Mouse (Mus musculus) layer of hippocampus, adult 9-10 months (tissue): ENCODE measurements at regions not wholly inside any gene's neighbourhood (a gene's known extent, or its start where the extent isn't known, plus 50 kb on each side); places are given as distances from the start of the nearest gene placed in this dataset.

ENCODE experiments used
- DNase-seq: peaks from one replicate; pipeline ENCODE4 v3.0.0; 2022; ENCODE audit warnings: low spot score

DNA sequence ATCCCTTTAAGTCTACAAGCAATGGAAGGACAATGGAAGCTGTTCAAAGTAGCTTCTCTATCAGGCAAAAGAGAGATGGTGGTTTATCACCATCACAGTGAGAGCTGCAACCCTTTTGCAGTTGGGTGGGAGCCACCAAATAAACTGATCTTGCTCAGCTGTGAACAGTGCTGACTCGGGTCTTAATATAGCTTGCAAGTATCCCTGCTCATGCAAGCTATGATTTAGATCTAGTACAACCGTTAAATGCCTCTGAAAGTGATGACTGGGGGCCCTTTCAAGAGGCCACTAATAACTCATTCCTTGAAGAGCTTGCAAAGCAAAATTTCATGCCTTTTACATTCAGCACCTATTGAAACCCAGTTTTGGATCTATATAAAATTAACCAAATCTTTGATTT lies 1154.5 kb upstream of the Lrrtm3 start:
- no peak for DNase-seq

DNA sequence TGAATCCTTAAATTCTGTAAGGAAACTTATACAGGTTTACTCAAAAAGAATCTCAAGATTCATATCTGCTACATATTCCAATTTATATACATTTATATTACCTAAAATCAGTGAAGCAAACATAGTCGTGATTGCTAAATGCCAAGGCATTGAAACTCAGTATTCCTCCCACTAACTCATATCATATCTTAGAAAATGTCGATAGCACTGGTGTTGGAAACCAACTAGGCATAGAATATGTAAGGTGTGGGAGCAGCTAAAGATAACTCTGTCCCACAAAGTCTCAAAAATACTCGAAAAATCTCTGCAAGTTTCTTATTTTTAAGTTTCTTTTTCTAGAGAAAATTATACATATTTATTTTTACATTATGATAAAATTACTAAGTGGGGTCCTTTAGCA lies 1134.1 kb upstream of the Lrrtm3 start:
- no peak for DNase-seq

DNA sequence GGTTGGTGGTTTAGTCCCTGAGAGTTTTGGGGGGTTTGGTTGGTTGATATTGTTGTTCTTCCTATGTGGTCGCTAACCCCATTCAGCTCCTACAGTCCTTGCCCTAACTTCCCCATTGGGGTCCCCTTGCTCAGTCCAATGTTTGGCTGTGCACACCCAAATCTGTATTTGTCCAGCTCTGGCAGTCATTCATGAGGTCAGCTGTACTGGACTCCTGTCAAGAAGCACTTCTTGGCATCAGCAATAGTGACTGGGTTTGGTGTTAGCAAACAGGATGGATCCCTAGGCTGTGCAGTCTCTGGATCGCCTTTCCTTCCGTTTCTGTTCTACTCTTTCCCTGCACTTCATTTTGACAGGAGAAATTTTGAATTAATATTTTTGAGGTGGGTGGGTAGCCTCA lies 1131.1 kb upstream of the Lrrtm3 start:
- DNase-seq = no peak

DNA sequence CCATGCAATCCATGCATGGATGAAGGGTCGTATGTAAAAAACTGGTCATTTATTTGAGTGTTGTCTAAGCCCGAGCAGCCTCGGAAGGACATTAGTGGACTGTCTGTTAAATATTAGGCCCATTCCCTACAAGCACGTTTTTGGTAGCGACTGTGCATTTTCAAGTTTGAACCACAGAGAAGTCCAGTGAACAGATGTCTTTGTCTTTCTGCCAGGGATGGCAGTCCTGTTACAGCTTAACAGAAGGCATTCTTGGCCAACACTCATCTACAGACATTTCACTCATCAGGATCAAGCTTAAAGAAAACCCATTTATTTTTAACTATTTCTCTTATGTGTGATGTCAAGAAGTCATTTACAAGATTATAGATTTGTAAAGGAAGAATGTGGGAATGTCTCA lies 1129.2 kb upstream of the Lrrtm3 start:
- no peak for DNase-seq

DNA sequence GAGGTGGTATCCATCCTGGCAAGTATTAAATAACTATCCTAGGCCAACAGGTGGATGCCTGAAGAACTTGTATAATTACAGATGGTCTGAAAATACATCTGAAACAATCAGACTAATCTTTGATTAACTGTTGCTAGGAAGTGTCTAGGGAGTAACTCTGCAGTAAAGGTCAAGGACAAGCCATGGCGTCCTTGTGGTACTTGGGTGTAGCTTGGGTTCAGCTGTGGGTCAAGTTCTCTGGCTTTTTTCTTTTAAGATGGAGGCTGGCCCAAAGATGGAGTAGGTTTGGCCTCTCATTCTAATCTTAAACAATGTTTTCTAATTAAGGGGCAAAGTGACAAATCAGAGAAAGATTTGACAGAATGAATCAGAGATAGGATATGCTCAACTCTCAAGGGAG lies 1126.1 kb upstream of the Lrrtm3 start:
- no peak for DNase-seq

DNA sequence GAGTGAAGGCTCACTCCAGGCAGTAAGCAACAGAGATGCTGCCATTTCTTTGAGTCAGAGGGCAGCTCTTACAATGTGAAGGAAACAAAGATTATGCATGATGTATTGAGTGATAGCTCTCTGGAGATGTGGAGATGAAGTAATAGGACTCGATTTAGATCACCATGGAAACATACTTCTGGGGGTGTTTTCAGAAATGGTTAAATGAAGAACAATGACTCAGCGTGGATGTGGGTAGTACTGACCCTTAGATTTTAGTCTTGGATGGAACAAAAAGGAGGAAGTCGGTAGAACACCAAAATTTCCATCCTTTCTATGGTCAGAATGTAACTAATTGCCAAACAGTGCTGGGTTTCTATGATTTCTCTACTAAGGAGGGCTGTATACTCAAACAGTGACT lies 1125.1 kb upstream of the Lrrtm3 start:
- no peak for DNase-seq

DNA sequence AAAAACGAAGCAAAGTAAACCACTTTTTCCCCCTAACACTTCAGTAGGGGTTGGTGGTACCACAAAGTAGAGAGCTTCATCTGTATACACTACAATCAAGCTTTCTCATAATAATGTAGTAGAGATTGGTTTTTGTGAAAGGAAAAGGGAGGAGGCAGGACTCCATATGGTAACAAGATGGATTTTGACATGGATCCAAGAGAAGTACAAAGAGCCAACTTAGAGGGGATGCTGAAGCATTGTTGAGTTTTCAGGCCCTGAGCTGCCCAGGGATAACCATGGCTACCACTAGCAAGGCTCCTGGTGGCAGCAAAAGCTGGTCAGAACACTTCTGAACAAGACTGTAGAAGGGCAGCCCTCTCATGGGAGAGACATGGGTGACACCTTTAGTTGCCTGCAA lies 1093.6 kb upstream of the Lrrtm3 start:
- DNase-seq = no peak

DNA sequence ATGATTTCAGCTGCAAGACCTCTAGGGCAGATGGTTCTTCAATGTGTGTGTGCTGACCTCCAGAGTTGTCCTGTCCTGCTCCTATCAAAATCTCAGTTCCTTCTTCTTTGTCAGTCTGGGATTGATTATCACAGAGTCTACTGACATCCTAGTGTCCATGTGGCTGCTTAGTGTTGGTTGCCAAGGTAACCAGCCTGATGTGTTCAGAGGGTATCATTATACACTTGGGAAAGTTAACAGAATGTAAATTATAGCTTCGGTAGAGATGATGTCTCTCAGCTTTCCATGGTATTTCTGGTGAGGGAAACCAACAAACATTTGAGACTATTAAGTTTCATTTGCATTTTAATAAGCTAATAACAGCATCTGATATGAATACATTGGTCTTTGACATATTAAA lies 1092.5 kb upstream of the Lrrtm3 start:
- DNase-seq = no peak

DNA sequence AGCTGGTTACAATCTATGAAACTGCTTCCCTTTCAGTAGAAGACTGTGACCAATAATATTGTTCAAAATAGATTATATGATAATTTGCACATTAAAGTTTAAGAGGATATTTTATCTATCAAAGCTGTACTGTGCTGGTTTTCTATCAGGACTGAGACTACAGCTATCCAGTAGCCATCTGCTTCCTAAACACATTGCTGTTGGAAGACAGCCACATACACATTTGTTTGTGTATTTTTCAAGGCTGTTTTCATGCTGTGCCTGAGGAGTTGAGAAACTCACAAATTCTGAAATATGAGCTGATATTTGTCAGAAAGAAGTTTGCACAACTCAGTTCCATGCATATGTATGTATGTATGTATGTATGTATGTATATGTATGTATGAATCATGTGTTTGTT lies 1089.0 kb upstream of the Lrrtm3 start:
- peak; percentile 10 for DNase-seq

DNA sequence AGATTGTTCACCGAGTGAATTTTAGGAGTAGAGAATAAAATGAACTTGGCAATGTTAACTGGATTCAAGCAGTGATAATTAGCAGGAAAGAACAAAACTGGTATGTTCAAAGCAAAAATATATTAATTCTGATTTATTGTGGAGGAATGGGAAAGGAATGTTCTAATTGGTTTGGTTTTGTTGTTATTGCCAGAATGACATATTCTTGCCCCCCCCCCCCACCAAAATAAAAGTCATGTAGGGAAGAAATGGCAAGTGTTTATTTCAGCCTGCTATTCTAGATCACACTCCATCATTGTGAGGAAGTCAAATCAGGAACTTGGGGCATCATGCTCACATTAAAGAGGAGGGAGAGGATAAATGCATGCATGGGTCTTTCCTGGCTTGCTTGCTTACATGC lies 1064.1 kb upstream of the Lrrtm3 start:
- no peak for DNase-seq

DNA sequence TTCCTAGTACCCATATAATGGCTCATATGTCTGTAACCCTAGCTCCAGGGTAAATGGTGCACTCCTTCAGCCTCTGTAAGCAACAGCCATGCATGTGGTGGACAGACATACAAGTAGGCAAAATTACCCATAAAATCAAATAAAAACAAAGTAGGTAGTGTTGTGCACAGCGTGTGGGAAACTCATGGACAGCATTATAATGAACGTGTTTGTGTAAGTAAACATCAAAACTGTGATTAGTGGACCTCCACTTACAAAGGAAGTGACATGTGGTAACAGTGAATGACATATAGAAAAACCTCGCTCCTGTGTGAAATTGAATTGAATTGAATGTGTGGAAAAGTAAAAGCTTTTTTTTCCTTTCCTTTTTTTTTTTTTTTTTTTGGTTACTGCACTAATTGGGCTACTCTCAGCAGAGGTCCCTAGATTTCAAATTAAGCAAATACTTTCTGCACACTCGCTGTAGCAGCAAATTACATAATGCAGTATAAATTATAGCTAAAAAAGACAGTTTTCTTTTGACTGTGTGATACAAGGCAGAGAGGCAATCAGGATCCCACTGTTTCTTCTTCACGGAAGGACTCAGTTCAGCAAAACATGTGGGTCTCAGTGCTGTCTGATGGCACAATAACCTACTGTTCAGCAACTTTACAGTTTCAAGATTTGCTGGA lies 1035.0 kb upstream of the Lrrtm3 start:
- DNase-seq = no peak

DNA sequence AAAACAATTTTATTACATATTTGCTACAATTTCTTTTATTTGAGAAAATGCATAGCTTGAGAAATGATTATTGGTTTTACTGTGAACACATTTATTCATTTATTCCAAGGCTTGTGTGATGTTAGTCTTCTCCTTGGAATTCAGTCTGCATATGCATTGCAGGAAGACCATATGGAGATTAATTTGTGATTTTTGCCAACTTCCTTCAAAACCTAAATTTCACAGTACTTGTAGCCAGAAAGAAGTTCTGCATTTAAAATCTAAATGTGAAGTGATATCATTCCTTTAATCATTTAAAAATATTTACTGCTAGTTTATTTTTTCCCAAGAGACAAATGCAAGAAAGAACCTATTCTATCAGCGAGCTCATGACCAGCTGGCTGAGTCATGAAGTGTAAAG lies 1028.1 kb upstream of the Lrrtm3 start:
- DNase-seq = no peak

DNA sequence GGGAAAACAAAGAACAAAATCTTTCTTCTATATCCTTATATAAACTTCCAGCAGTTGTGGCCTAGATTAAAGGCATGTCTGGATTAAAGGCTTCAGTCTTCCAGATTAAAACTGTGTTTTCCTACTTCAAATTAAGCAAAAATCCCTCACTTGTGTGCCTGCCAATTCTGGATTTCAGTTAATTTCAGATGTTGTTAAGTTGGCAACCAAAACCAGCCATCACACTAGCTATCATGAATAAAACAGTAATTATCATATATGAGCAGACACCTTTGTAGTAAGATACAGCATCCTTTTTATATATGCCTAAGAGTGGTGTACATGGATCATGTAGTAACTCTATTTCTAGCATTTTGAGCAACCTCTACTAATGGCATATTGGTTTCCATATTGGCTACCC lies 1024.5 kb upstream of the Lrrtm3 start:
- DNase-seq = no peak

DNA sequence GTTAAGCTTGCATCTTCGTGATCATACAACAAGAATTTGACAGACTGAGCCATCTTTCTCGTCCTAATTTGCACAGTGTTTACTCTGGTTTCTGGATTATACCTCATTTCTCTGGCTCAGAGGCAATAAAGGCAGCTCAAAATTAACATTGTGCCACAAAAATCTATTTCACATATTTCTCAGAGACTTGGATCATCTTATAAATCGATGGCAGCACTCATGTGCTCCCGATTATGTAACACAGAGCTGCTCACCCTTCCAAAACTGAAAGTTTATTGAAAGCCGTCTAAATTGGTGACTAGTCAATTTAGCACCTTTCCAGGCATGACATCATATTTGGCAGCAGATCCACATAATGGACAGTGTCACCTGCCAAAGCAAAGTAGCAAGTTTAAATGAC lies 1020.7 kb upstream of the Lrrtm3 start:
- DNase-seq = no peak

DNA sequence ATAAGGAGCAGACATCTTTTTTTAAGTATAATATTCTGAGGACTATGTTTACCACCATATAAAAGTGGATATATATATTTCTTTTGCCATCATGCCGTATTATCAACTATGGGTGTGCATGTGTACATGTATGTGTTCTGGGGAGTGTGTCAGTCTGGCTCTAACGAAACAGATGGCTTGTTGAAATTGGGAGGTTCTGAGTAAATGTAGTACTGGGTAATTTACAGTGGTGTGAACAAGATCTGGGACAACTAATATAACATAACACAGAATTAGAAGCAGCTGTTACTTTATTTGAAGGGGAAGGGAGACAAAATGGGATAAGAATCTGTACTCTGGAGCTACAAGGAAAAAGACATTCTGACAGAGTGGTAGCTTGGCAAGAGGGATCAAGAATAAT lies 1017.3 kb upstream of the Lrrtm3 start:
- no peak for DNase-seq

DNA sequence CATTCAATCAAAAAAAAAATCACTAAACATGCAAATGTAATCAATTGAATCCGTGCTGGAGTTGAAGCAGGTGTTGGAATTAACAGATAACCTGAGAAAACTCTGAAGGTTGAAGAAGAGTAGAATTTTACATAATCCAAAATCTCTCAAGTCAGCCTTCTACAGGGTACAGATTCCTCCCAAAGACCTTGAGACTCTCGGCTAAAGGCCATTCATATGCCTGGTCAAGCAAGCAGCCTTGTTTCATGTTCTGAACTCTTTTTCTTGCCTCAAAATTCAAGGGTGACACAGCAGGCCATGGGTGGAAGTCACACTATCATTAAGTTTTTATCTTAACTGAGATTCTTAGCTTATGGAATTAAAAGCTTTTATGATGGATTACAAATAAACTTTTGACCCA lies 994.4 kb upstream of the Lrrtm3 start:
- DNase-seq = no peak

DNA sequence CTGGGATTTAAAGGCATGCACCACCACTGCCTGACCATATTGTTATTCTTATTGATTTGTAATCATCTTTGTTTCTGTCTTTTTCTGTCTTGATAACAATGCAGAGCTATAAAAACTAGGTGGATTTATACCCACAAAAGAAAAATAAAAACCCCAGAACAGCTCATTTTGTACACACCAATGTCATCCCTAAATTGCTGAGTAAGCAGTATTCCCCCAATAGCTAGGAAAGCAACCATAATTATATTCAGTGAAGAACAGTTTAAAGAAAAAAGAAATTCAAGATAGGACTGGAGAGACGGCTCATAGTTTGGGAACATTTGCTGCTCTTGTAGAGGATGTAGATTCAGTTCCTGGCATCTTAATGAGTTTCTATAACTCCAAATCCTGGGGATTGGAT lies 991.6 kb upstream of the Lrrtm3 start:
- DNase-seq = no peak

DNA sequence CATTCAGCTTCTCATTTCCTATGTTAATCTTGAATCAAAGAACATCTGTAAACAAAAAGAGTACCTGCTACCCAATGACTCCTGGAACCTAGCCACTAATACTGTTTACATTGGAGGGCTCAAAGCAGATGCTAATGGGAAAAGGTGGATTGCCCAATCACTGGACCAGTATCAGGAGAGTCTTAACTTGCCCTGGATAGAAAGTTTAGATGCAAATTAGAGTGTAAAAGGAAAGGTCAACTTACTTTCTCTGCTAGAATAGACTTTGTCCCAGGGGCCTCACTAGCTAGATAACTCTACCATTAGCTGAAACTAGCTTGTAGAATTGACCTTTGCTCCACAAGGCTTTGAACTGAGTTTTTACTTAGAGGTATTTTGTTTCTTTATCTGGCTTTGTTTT lies 968.0 kb upstream of the Lrrtm3 start:
- no peak for DNase-seq
